Mouse (Mus musculus): ENCODE measurements around the gene Slc2a13. TPM values are rescaled to one million over a fixed set of nuclear protein-coding genes. Genes with fewer than 3 reads are reported as not detected.

The Slc2a13 gene
- polyA plus RNA-seq, 1 experiment: 2.0 TPM

DNA sequence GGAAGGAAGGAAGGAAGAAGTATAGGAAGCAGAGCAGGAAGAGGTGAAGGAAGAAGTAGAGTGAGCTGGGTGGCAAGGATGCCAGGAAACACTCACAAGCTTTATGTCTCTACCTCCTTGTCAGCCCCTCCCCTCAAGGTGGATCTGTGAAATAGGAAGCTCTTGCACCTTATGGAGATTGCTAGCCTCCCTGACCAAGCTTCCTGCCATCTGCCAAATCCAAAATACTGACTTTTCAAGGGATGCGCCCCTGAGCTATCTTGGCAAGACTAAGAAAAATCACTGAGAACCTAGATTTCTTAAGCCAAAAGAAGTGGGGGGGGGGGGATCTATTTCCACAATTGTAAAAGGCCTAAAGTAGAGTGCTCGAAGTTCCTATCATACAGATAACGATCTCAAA is 46.9 kb downstream of the Slc2a13 start:
- no peak for DNase-seq
- Histone ChIP-seq H3K4me3 (replicated peaks; ENCODE audit: extremely low read depth, low read depth, low read length) (no peak overlapping the region), H3K4me1 (ENCODE audit: control insufficient read depth, insufficient read depth, low read length) (no peaks in the 10 kb centered on the region)
- WGBS: 86% methylated on average over 3 of the region's 3 CpGs
- TF ChIP-seq POLR2A (IDR thresholded peaks at IDR 0.05; ENCODE audit: borderline replicate concordance, extremely low read depth, low read depth, low read length): no peak
- no peak for TF ChIP-seq CTCF (IDR thresholded peaks at IDR 0.05; ENCODE audit: insufficient read depth, low read length)

DNA sequence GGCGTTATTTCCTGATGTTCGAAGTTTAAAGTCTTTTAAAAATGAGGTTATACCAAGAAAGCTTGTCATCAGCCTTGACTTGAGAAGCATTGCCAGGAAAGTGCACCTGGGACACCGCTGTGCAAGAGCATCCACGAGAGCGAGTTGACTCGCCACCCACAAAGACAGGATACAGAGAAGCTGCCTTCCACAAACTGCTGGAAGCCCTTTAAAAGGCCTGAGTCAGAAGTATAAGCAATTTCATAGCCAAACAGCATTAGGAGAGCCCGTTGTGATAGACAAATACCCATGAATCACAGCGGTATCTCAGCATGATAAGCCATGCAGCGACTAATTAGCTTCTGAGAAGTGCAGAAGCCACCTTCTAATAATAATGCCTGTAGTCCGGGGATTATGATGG is 48.6 kb downstream of the Slc2a13 start:
- DNase-seq: no peak
- WGBS: 72% methylated on average over 10 of the region's 10 CpGs
- Histone ChIP-seq H3K4me3 (replicated peaks; ENCODE audit: extremely low read depth, low read depth, low read length) (no peak overlapping the region), H3K4me1 (ENCODE audit: control insufficient read depth, insufficient read depth, low read length) (no peaks in the 10 kb centered on the region)
- TF ChIP-seq POLR2A (IDR thresholded peaks at IDR 0.05; ENCODE audit: borderline replicate concordance, extremely low read depth, low read depth, low read length) (no peak), CTCF (IDR thresholded peaks at IDR 0.05; ENCODE audit: insufficient read depth, low read length) (no peak)

DNA sequence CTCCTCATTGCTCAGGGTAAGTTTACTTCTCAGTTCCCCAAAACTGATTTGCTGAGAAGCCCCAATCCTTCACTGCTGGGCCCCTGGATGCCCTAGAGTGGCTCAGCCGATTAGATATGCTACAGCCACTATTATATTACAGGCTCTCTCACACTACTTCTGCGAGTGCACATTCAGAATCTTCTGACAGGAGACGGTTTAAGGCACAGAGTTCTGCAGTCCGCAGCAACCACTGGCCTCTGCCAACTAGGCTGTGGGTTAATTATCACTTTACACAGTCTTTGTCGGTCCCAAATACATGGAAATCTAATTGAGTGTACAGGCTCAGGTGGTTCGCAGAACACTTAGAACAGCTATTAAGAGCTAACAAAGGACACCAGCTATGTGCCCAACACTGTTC is 69.8 kb downstream of the Slc2a13 start:
- no peak for TF ChIP-seq CTCF (IDR thresholded peaks at IDR 0.05; ENCODE audit: insufficient read depth, low read length)
- DNase-seq: no peak
- Histone ChIP-seq H3K4me1 (ENCODE audit: control insufficient read depth, insufficient read depth, low read length) (no peaks in the 10 kb centered on the region), H3K4me3 (replicated peaks; ENCODE audit: extremely low read depth, low read depth, low read length) (no peak overlapping the region)
- WGBS: 81% methylated on average over 6 of the region's 6 CpGs

DNA sequence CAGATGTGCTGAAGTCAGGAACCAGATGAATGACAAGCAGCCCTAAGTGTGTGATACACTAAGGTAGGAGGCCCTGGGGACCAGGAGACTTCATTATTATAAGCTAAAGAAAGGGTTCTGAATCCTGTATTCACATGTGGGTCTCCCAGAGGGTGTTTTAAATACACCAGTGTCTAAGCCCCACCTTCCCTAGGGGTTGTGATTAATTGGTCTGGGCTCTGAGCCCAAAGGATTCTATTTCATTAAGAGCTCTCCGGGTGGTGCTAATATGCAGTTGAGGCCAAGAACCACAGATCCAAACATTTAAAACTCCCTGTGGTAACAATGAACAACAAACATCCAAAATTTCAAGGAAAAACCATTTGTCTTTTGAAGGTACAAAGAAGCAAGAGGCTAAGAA is 70.4 kb downstream of the Slc2a13 start:
- H3K4me3 ChIP-seq (replicated peaks; ENCODE audit: extremely low read depth, low read depth, low read length): no peak overlapping the region
- WGBS: 15% methylated on average over 1 of the region's 1 CpGs
- TF ChIP-seq POLR2A (IDR thresholded peaks at IDR 0.05; ENCODE audit: borderline replicate concordance, extremely low read depth, low read depth, low read length): no peak
- no peak for TF ChIP-seq CTCF (IDR thresholded peaks at IDR 0.05; ENCODE audit: insufficient read depth, low read length)
- no peak for DNase-seq
- no peaks in the 10 kb centered on the region for H3K4me1 ChIP-seq (ENCODE audit: control insufficient read depth, insufficient read depth, low read length)

DNA sequence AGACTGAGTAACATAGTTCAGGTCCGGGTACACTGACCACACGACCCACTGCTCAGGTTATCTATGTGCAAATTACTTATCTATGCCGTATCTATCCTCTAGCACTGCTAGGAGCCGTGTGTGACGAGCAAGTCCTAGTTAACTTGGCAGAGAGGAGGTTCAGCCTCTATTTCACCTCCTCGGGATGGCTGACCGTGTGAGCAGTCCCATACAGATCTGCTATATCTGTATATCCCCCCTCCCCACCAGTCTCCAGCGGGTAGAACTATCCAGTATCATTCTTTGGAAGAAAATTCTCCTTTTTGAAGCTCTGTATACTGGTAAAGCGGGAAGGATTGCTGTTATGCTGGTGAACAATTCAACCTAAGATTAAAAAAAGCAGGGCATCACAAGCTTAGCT is 70.8 kb downstream of the Slc2a13 start:
- H3K4me1 ChIP-seq (ENCODE audit: control insufficient read depth, insufficient read depth, low read length): no peaks in the 10 kb centered on the region
- 75% methylated on average over 9 of the region's 9 CpGs for WGBS
- TF ChIP-seq POLR2A (IDR thresholded peaks at IDR 0.05; ENCODE audit: borderline replicate concordance, extremely low read depth, low read depth, low read length) (no peak), CTCF (IDR thresholded peaks at IDR 0.05; ENCODE audit: insufficient read depth, low read length) (no peak)
- no peak for DNase-seq
- H3K4me3 ChIP-seq (replicated peaks; ENCODE audit: extremely low read depth, low read depth, low read length): no peak overlapping the region

DNA sequence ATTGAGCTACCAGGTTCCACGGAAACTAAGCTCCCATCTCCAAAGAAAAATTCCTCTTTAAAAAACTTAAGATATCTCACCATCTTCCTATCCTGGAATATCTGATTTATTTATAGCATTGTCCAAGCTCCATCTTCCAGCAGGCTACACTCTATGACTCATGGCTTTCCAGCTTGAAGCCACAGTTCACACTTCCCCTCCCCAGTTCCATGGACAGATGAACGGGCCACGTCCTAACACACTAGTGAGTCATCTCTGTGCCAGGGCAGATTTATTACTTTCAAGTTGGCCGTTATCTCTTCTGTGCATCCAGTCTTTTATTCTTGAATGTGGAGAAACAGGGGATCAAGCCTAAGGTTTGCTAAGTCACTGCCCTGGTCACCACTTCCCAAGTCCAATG is 78.0 kb downstream of the Slc2a13 start:
- TF ChIP-seq POLR2A (IDR thresholded peaks at IDR 0.05; ENCODE audit: borderline replicate concordance, extremely low read depth, low read depth, low read length): no peak
- no peak for TF ChIP-seq CTCF (IDR thresholded peaks at IDR 0.05; ENCODE audit: insufficient read depth, low read length)
- no peak for DNase-seq
- whole genome bisulfite sequencing: 50% methylated on average over 4 of the region's 4 CpGs
- H3K4me3 ChIP-seq (replicated peaks; ENCODE audit: extremely low read depth, low read depth, low read length): no peak overlapping the region
- no peaks in the 10 kb centered on the region for H3K4me1 ChIP-seq (ENCODE audit: control insufficient read depth, insufficient read depth, low read length)

DNA sequence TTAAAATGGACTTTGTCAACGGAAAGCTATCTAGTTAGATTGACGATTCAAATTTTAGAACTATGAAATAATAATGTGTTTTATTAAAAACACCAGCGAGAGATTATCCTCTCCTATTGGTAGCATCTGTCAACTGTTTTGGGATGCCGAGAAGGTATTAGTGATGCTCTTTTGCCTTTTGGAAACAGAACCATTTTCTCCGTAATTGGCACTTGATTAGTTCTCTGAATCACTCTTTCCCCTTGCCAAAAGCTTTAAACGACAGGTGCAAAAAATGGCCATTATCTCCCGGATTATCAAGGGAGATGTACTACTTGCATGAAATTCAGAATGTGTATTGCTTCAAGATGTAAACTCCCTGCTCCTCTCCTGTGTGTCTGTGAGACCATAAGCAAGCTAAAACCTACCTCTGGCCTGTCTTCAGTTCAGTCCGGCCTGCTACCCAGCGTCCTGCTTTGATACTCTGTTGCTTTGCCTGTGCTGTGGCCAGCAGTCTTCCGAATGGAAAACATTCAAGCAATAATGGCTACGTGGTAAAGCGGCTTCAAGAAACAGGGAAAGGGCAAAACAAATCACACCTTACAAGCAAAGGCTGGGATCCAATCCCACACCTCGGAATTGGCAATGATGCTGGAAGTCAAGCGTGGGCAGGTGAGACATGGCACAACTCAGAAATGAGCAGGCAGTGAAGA is 93.0 kb downstream of the Slc2a13 start:
- TF ChIP-seq CTCF (IDR thresholded peaks at IDR 0.05; ENCODE audit: insufficient read depth, low read length) (no peak), POLR2A (IDR thresholded peaks at IDR 0.05; ENCODE audit: borderline replicate concordance, extremely low read depth, low read depth, low read length) (no peak)
- WGBS: 89% methylated on average over 14 of the region's 14 CpGs
- H3K4me3 ChIP-seq (replicated peaks; ENCODE audit: extremely low read depth, low read depth, low read length): no peak overlapping the region
- no peaks in the 10 kb centered on the region for H3K4me1 ChIP-seq (ENCODE audit: control insufficient read depth, insufficient read depth, low read length)
- DNase-seq: no peak

DNA sequence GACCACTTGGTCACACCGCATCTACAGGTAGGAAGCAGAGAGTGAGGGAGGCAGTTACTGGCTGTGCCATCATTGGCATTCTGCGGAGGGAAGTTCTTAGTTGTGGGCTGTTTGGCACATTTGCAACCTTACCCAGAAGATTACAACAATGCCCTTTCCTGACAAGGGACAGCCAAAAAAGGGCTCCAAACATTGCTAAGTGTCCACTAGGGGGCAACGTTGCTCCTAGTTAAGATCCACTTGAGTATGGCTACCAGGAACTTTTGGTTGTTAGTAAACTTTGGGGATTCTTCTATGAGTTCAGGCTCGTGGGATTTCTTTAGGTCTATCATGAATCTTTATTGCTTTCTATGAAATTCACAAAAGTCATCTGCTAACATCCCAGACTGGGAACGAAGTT is 95.3 kb downstream of the Slc2a13 start:
- peak; percentile 28 for DNase-seq
- Histone ChIP-seq H3K4me3 (replicated peaks; ENCODE audit: extremely low read depth, low read depth, low read length) (no peak overlapping the region), H3K4me1 (ENCODE audit: control insufficient read depth, insufficient read depth, low read length) (no peaks in the 10 kb centered on the region)
- 23% methylated on average over 5 of the region's 5 CpGs for WGBS
- TF ChIP-seq CTCF (IDR thresholded peaks at IDR 0.05; ENCODE audit: insufficient read depth, low read length): peak; percentile 50
- no peak for TF ChIP-seq POLR2A (IDR thresholded peaks at IDR 0.05; ENCODE audit: borderline replicate concordance, extremely low read depth, low read depth, low read length)

DNA sequence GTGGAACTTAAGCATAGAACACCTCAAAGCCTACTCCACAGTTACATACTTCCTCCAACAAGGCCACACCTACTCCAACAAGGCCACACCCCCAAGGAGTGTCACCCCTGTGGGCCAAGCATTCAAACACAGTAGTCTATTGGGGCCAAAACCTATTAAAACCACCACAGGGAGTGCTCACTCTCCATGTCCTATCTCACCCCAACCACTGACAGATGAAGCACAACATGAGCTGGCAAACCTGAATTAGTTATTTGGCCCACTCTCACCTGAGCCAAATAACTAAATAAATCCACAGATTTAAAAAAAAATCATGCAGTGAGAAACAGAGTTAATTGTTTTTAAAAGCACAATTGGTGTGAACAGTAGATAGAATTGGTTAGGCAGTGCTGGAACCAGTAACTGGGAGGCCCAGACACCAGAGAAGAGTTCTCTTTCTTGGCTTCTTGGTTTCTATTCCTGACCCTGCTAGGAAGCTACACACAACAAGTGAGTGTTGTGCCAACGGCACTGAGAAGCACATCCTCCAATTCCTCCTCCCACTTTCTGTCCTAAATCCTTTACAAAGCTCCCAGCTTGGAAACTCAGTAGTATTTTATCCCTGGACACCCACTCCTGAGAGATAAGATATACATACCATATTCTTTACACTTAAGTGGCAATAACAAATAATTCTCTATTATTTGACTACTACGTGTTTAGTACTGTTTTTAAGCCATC is 99.2 kb downstream of the Slc2a13 start:
- no peak overlapping the region for H3K4me3 ChIP-seq (replicated peaks; ENCODE audit: extremely low read depth, low read depth, low read length)
- 81% methylated on average over 2 of the region's 2 CpGs for WGBS
- no peak for DNase-seq
- no peaks in the 10 kb centered on the region for H3K4me1 ChIP-seq (ENCODE audit: control insufficient read depth, insufficient read depth, low read length)
- no peak for TF ChIP-seq CTCF (IDR thresholded peaks at IDR 0.05; ENCODE audit: insufficient read depth, low read length)
- TF ChIP-seq POLR2A (IDR thresholded peaks at IDR 0.05; ENCODE audit: borderline replicate concordance, extremely low read depth, low read depth, low read length): no peak

DNA sequence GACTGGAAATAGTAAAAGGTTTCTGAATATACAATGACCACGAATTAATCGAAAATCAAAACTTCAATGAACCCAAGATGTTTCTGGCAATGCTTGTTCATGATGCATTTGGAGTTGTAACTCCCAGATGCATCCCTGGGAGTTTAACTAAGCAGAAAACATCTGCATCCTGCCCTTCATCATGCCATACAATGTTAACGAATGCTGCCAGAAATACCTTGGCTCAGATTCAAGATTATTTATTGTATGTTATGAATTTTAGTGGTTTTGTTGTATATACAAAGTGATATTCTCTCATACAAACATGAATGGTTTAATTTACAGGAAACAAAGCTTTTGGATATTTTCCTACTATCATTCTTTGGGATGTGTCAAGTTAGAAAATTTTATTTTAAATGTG is 107.7 kb downstream of the Slc2a13 start:
- TF ChIP-seq CTCF (IDR thresholded peaks at IDR 0.05; ENCODE audit: insufficient read depth, low read length) (no peak), POLR2A (IDR thresholded peaks at IDR 0.05; ENCODE audit: borderline replicate concordance, extremely low read depth, low read depth, low read length) (no peak)
- H3K4me3 ChIP-seq (replicated peaks; ENCODE audit: extremely low read depth, low read depth, low read length): no peak overlapping the region
- no peak for DNase-seq
- WGBS: 46% methylated on average over 3 of the region's 3 CpGs
- H3K4me1 ChIP-seq (ENCODE audit: control insufficient read depth, insufficient read depth, low read length): no peaks in the 10 kb centered on the region
